In genomic region chr3:103100735-103101134, GRCm38 (mm10) we compare ENCODE assay signal across 16 mouse cellular contexts. TPM values are rescaled to one million over a fixed set of nuclear protein-coding genes. Genes with fewer than 3 reads are reported as not detected.
A peak's percentile ranks its signal among the peaks of the same experiment; 100 is the strongest.
DNase-seq lines count a peak whose midpoint lies in the region; ATAC-seq and TF ChIP-seq lines count a peak whose summit lies in the region.
"Had no signal": no experiment of that assay in that cellular context is flagged by ENCODE, and none has a peak within 500 bp of the region (broad histone marks: within the 10 kb centered on the region; RNA-seq: fewer than 3 reads in every experiment).

No protein-coding gene starts in this region.

- H3K36me3 ChIP-seq in intestine, postnatal 0 days (ENCODE audit: control insufficient read depth, insufficient read depth) = no peaks in the 10 kb centered on the region
- no peaks in the 10 kb centered on the region for H3K36me3 ChIP-seq in intestine, embryonic 16.5 days (ENCODE audit: control insufficient read depth, insufficient read depth, low read length)
- H3K36me3 ChIP-seq in stomach, postnatal 0 days (ENCODE audit: control insufficient read depth, insufficient read depth, low read length) = no peaks in the 10 kb centered on the region
- H3K36me3 ChIP-seq: midbrain, embryonic 10.5 days had no signal

- no peaks in the 10 kb centered on the region for H3K9me3 ChIP-seq in intestine, postnatal 0 days (ENCODE audit: control insufficient read depth)
- no peaks in the 10 kb centered on the region for H3K9me3 ChIP-seq in intestine, embryonic 16.5 days (ENCODE audit: control insufficient read depth, low read length)
- H3K9me3 ChIP-seq in stomach, postnatal 0 days (ENCODE audit: control insufficient read depth, low read length) = no peaks in the 10 kb centered on the region
- H3K9me3 ChIP-seq: midbrain, embryonic 10.5 days had no signal

- no peaks in the 10 kb centered on the region for H3K27me3 ChIP-seq in intestine, postnatal 0 days (replicated peaks; ENCODE audit: control insufficient read depth, insufficient read depth, low read length)
- H3K27me3 ChIP-seq in intestine, embryonic 16.5 days (replicated peaks; ENCODE audit: control insufficient read depth, insufficient read depth, low read length) = no peaks in the 10 kb centered on the region
- no peaks in the 10 kb centered on the region for H3K27me3 ChIP-seq in stomach, postnatal 0 days (ENCODE audit: control insufficient read depth, insufficient read depth, low read length)
- H3K27me3 ChIP-seq: Patski had no signal

- TF ChIP-seq CTCF in intestine, postnatal 0 days (IDR thresholded peaks at IDR 0.05; ENCODE audit: low read depth) = peak; percentile 54
- TF ChIP-seq CTCF in stomach, postnatal 0 days (IDR thresholded peaks at IDR 0.05; ENCODE audit: low read depth) = peak; percentile 57

- H3K9ac ChIP-seq in intestine, postnatal 0 days (ENCODE audit: low read depth, low read length) = no peak overlapping the region
- no peak overlapping the region for H3K9ac ChIP-seq in intestine, embryonic 16.5 days (ENCODE audit: low read depth, low read length)
- no peak overlapping the region for H3K9ac ChIP-seq in stomach, postnatal 0 days (ENCODE audit: low read length)

- 47% methylated on average over 2 of the region's 2 CpGs for WGBS in intestine, postnatal 0 days
- WGBS in intestine, embryonic 16.5 days = 54% methylated on average over 2 of the region's 2 CpGs
- 50% methylated on average over 2 of the region's 2 CpGs for WGBS in stomach, postnatal 0 days

- H3K4me2 ChIP-seq in intestine, postnatal 0 days (replicated peaks; ENCODE audit: low read depth) = no peak overlapping the region
- H3K4me2 ChIP-seq in intestine, embryonic 16.5 days (ENCODE audit: low read depth, low read length) = no peak overlapping the region
- no peak overlapping the region for H3K4me2 ChIP-seq in stomach, postnatal 0 days (replicated peaks; ENCODE audit: low read depth)

- intact Hi-C loops in left cerebral cortex, postnatal 25 days (cut with DNase I) = no loop called here

- ATAC-seq in intestine, postnatal 0 days = no peak
- ATAC-seq in intestine, embryonic 16.5 days = no peak
- no peak for ATAC-seq in stomach, postnatal 0 days (ENCODE audit: low FRiP score, low TSS enrichment)
- ATAC-seq: Patski had no signal

- H3K4me1 ChIP-seq in intestine, postnatal 0 days (replicated peaks; ENCODE audit: control insufficient read depth, insufficient read depth, low read length) = 0 out of 2 replicates have a peak, but pooled peaks cover 4% of the 10 kb centered on the region
- no peaks in the 10 kb centered on the region for H3K4me1 ChIP-seq in intestine, embryonic 16.5 days (ENCODE audit: control insufficient read depth, insufficient read depth, low read length)
- no peaks in the 10 kb centered on the region for H3K4me1 ChIP-seq in stomach, postnatal 0 days (replicated peaks; ENCODE audit: control insufficient read depth, insufficient read depth)

- H3K4me3 ChIP-seq in intestine, postnatal 0 days (ENCODE audit: low read depth, low read length) = no peak overlapping the region
- H3K4me3 ChIP-seq in intestine, embryonic 16.5 days (ENCODE audit: low read length) = no peak overlapping the region
- H3K4me3 ChIP-seq in stomach, postnatal 0 days (ENCODE audit: low read depth, low read length) = no peak overlapping the region
- H3K4me3 ChIP-seq: midbrain, embryonic 10.5 days had no signal

- TF ChIP-seq EP300 in stomach, postnatal 0 days (optimal IDR thresholded peaks at IDR 0.05) = no peak

- no peak overlapping the region for H3K27ac ChIP-seq in intestine, postnatal 0 days (ENCODE audit: low read depth, low read length)
- no peak overlapping the region for H3K27ac ChIP-seq in intestine, embryonic 16.5 days (ENCODE audit: low read length)
- no peak overlapping the region for H3K27ac ChIP-seq in stomach, postnatal 0 days (replicated peaks)
- H3K27ac ChIP-seq: midbrain, embryonic 10.5 days had no signal

- peak; percentile 52 for DNase-seq in thymus, postnatal 0 days (ENCODE audit: low spot score)
- DNase-seq in thymus, postnatal 36 days = no peak
- DNase-seq in Muller cell, postnatal 12 days (ENCODE audit: inconsistent ontology term) = peak; percentile 21
- no peak for DNase-seq in stomach, postnatal 0 days (ENCODE audit: low spot score)
- no peak for DNase-seq in kidney, adult 18-20 months
- DNase-seq in left cerebral cortex, postnatal 25 days (ENCODE audit: low spot score in 2 of 2) = no peak
- DNase-seq: cerebellum, adult 2 months; right cerebral cortex, postnatal 4 days had no signal

RNA-seq across cellular contexts. Expression of gene Dennd2c, which starts 1.7 kb away (rescaled TPM):
- 0.95 and 0.96 TPM in 2 replicates for polyA plus RNA-seq in intestine, postnatal 0 days (2015; fragmentation: Nextera tagmentation; extraction: Ambion mirVana)
- 2.1 and 2.2 TPM in 2 replicates for polyA plus RNA-seq in intestine, embryonic 16.5 days (2015; fragmentation: Nextera tagmentation; extraction: Ambion mirVana)
- 7.4 and 7.8 TPM in 2 replicates for polyA plus RNA-seq in thymus, postnatal 0 days (2015; fragmentation: Nextera tagmentation; extraction: Ambion mirVana)
- polyA plus RNA-seq in stomach, postnatal 0 days (2015; fragmentation: Nextera tagmentation; extraction: Ambion mirVana) = 5.6 and 6.8 TPM in 2 replicates
- total RNA-seq in left cerebral cortex, postnatal 25 days (2021) = under 1 TPM; 0.48 to 0.62 TPM

RNA-seq across cellular contexts. Expression of gene Ampd1, which starts 26.9 kb away (rescaled TPM):
- polyA plus RNA-seq in intestine, postnatal 0 days (2015; fragmentation: Nextera tagmentation; extraction: Ambion mirVana) = not detected in 2 replicates
- polyA plus RNA-seq in intestine, embryonic 16.5 days (2015; fragmentation: Nextera tagmentation; extraction: Ambion mirVana) = 0.11 TPM in 1 of 2 replicates, not detected in the other
- polyA plus RNA-seq in thymus, postnatal 0 days (2015; fragmentation: Nextera tagmentation; extraction: Ambion mirVana) = 20.8 and 22.8 TPM in 2 replicates
- 0.19 and 0.28 TPM in 2 replicates for polyA plus RNA-seq in stomach, postnatal 0 days (2015; fragmentation: Nextera tagmentation; extraction: Ambion mirVana)
- total RNA-seq in left cerebral cortex, postnatal 25 days (2021) = not detected
- total RNA-seq: heart, postnatal 25 days; layer of hippocampus, postnatal 10 days had no signal
- polyA plus RNA-seq: cerebellum, adult 2 months; embryonic facial prominence, embryonic 11.5 days; limb, embryonic 11.5 days; midbrain, embryonic 10.5 days had no signal

RNA-seq across cellular contexts. Expression of gene Nras, which starts 42.6 kb away (rescaled TPM):
- polyA plus RNA-seq in intestine, postnatal 0 days (2015; fragmentation: Nextera tagmentation; extraction: Ambion mirVana) = 40.1 and 42.9 TPM in 2 replicates
- polyA plus RNA-seq in intestine, embryonic 16.5 days (2015; fragmentation: Nextera tagmentation; extraction: Ambion mirVana) = 76.1 and 76.3 TPM in 2 replicates
- 80.7 and 88.1 TPM in 2 replicates for polyA plus RNA-seq in thymus, postnatal 0 days (2015; fragmentation: Nextera tagmentation; extraction: Ambion mirVana)
- polyA plus RNA-seq in stomach, postnatal 0 days (2015; fragmentation: Nextera tagmentation; extraction: Ambion mirVana) = 47.6 and 47.9 TPM in 2 replicates
- total RNA-seq in left cerebral cortex, postnatal 25 days (2021) = 10 to 100 TPM; 83.6 to 83.8 TPM

Comparison
In these comparisons a context has a peak if more than half of its experiments do, and no peak if none do; other contexts are left out.
1. DNase-seq: peak in thymus, postnatal 0 days (single experiment) and Muller cell, postnatal 12 days (single experiment); none in thymus, postnatal 36 days (0 of 2), stomach, postnatal 0 days (single experiment), kidney, adult 18-20 months (single experiment) and left cerebral cortex, postnatal 25 days (0 of 2).
2. RNA of gene Ampd1, which starts 26.9 kb away (polyA plus RNA-seq): 20.8 to 22.8 TPM in thymus, postnatal 0 days; 0.19 to 0.28 TPM in stomach, postnatal 0 days, 0.11 TPM in intestine, embryonic 16.5 days and not detected in intestine, postnatal 0 days; every median in the first group is over 10 times any median in the second.